Mouse (Mus musculus) liver, postnatal 0 days (tissue): ENCODE results near the gene Rprml.

Experiments used
- CTCF ChIP-seq: sonication (generic); IDR thresholded peaks from 2 replicates; pipeline ENCODE4 v1.5.1; 2016; ENCODE audit warnings: antibody characterized with exemption, low read depth
- EP300 ChIP-seq: IDR thresholded peaks from 2 replicates; pipeline ENCODE4 v1.6.1; 2016; ENCODE audit warnings: antibody characterized with exemption, low read depth, mild to moderate bottlenecking

DNA sequence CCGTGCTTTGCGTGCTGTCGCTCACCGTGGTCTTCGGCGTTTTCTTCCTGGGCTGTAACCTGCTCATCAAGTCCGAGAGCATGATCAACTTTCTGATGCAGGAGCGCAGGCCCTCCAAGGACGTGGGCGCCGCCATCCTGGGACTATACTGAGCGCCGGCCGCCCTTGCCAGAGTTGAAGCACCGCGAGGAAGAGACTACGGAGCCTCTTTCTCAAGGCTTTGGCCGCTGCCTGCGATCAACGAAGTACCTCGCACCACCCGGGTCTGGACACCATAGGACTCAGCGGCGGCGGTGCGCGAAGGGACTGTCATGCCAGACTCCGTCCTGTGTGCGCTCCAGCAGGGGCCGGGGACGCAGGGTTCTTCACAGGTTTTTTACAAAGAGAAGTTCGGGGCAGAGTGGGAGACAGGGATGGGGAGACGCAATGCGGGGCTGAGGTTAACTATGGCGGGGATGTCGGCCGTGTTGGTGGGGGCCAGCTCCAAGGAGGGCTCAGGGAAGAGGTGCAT is 668 bp downstream of the Rprml start:
- TF ChIP-seq CTCF (no peak), EP300 (no peak)
